Mouse (Mus musculus) naive thymus-derived CD4-positive, alpha-beta T cell, adult 2 months (primary cell): ENCODE measurements at regions not wholly inside any gene's neighbourhood (a gene's known extent, or its start where the extent isn't known, plus 50 kb on each side); places are given as distances from the start of the nearest gene placed in this dataset.
"Not testable (repeated sequence)": the region's sequence is repeated elsewhere in the genome, so short reads cannot be mapped to it uniquely, and the experiment has no call there.

Source experiments
- DNase-seq: peaks from one replicate; pipeline ENCODE4 v3.0.0-alpha.2; 2011; ENCODE audit warnings: low read depth

GRCm38 (mm10) chr6:31011407-31012020, 52.6 kb upstream of the Klf14 start:
- DNase-seq = no peak

- no peak for DNase-seq
Observed at GRCm38 (mm10) chr6:31016566-31016965, 57.7 kb upstream of the Klf14 start.

GRCm38 (mm10) chr6:31021776-31022175, 62.9 kb upstream of the Klf14 start:
- no peak for DNase-seq

GRCm38 (mm10) chr6:31029777-31030176, 70.9 kb upstream of the Klf14 start:
- DNase-seq = no peak

- DNase-seq = no peak
Observed at GRCm38 (mm10) chr6:31031022-31031421, 72.1 kb upstream of the Klf14 start.

- no peak for DNase-seq
Observed at GRCm38 (mm10) chr6:31032147-31032546, 73.3 kb upstream of the Klf14 start.

GRCm38 (mm10) chr6:31032980-31033608, 74.2 kb upstream of the Klf14 start:
- peak; percentile 70 for DNase-seq

GRCm38 (mm10) chr6:31034796-31035195, 75.9 kb upstream of the Klf14 start:
- no peak for DNase-seq

GRCm38 (mm10) chr6:31037801-31038395, 79.0 kb upstream of the Klf14 start:
- no peak for DNase-seq

GRCm38 (mm10) chr6:31038445-31038844, 79.6 kb upstream of the Klf14 start:
- DNase-seq = not testable (repeated sequence)

- no peak for DNase-seq
Observed at GRCm38 (mm10) chr6:31039485-31039884, 80.6 kb upstream of the Klf14 start.

- no peak for DNase-seq
Observed at GRCm38 (mm10) chr6:31040783-31041182, 81.9 kb upstream of the Klf14 start.

- no peak for DNase-seq
Observed at GRCm38 (mm10) chr6:31043368-31043767, 84.5 kb upstream of the Klf14 start.

- DNase-seq = no peak
Observed at GRCm38 (mm10) chr6:31043919-31044318, 85.0 kb upstream of the Klf14 start.

GRCm38 (mm10) chr6:31046197-31046596, 87.3 kb upstream of the Klf14 start:
- no peak for DNase-seq

- DNase-seq = no peak
Observed at GRCm38 (mm10) chr6:31048920-31049576, 90.2 kb upstream of the Klf14 start.

GRCm38 (mm10) chr6:31050831-31051230, 92.0 kb upstream of the Klf14 start:
- DNase-seq = no peak

- no peak for DNase-seq
Observed at GRCm38 (mm10) chr6:31051771-31052170, 92.9 kb upstream of the Klf14 start.

GRCm38 (mm10) chr6:31053003-31053402, 94.1 kb upstream of the Klf14 start:
- DNase-seq = no peak

GRCm38 (mm10) chr6:31056786-31057566, 98.1 kb upstream of the Klf14 start:
- DNase-seq = no peak

GRCm38 (mm10) chr6:31058299-31058698, 99.4 kb upstream of the Klf14 start:
- no peak for DNase-seq

GRCm38 (mm10) chr6:31058961-31059360, 100.1 kb upstream of the Klf14 start:
- no peak for DNase-seq
